Mouse (Mus musculus): Measurements from ENCODE around the gene Sostdc1. TPM values are rescaled to one million over a fixed set of nuclear protein-coding genes. Genes with fewer than 3 reads are reported as not detected.

Sostdc1 gene
- total RNA-seq, 2 experiments from 2014 or later = 0.38 to 0.41 TPM

Other genes with a start within 250 kb of the Sostdc1 start
- gene Ankmy2, start 157.0 kb upstream of the Sostdc1 start, total RNA-seq (2021) = 10 to 100 TPM; 22.1 to 23.6 TPM
- 100 to 1,000 TPM; 168 to 170 TPM for gene Bzw2, start 156.1 kb upstream of the Sostdc1 start, total RNA-seq (2021)
- not detected for gene Lrrc72, start 60.7 kb upstream of the Sostdc1 start, total RNA-seq (2021)
- gene Ispd, start 67.3 kb downstream of the Sostdc1 start, total RNA-seq (2021) = 1 to 10 TPM; 9.3 to 9.5 TPM
- gene D630036H23Rik, start 68.0 kb downstream of the Sostdc1 start, total RNA-seq (2021) = 1 to 10 TPM; 1.1 to 1.5 TPM

Measured in heart, postnatal 4 days (tissue).